Mouse (Mus musculus) megakaryocyte, adult 5-6 weeks (primary cell): ENCODE data around the gene Tldc1. TPM values are rescaled to one million over a fixed set of nuclear protein-coding genes. Genes with fewer than 3 reads are reported as not detected.

Experiments used
- ATAC-seq: 2 replicates; pipeline ENCODE4 v1.8.0; 2016; ENCODE audit warnings: mild to moderate bottlenecking, inconsistent platforms; ENCODE audit not compliant: poor library complexity, severe bottlenecking
- total RNA-seq, 2 experiments: library from RNA; stranded (forward) in 1 of 2; stranded (reverse) in 1 of 2; fragments of 153-499, 151-499 nt in 1 of 2; fragments of 221-1000, 200-1000 nt in 1 of 2; gene quantifications; 2 replicates each; pipeline versions ENCODE4 v1.2.3 to v1.2.4; 2015 to 2017

Tldc1 gene
- total RNA-seq, 2 experiments from 2014 or later, result 2.6 to 2.9 TPM

DNA sequence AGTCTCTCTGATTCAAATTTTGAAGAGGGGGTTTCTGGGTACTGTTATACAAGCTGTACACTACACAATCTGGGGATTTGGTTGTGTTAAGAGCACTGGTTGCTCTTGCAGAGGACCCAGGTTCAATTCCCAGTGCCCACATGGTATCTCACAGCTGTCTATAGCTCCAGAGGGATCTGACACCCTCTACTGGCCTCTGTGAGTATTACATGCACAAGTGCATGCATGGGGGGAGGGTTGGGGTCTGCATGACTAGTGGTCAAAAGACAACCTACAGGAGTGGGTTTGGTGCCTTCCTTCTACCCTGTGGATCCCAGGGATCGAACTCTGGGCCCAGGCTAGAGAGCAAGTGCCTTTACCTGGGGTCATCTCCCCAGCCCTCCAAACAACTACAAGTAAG is 24.4 kb upstream of the Tldc1 start:
- ATAC-seq, result no peak

DNA sequence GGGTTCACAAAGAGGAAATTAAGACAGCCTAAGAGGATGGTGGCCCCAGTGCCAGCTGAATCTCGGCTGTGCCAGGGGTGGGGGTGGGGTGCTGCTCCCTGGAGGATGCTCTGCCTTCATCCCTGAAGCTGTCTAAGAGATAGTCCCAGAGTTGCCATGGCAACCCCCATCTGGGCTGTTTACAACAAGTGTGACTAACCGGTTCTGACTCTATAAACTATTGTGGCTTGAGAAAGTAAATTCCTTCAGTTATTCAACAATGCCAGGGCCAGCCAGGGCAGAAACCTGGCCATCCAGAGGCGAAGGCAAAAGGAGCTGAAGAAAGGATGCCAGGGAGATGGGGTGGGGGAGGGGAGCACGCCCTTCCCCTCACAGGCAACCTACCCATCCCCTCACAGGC is 23.0 kb upstream of the Tldc1 start:
- ATAC-seq, result no peak

DNA sequence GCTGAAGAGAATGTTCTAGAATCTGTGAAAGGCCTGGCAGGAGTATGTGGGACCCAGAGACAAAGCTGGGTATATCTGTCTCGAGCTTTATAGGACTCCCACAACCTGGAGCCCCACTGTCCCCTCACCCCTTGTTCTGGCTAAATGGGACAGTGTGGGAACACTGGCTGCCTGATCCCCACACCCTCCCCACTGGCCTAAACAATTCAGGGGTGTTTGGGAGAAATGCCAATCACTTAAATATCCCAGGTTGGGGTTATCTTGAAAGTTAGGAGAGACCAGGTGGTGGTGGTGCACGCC is 20.7 kb upstream of the Tldc1 start:
- ATAC-seq, result no peak

DNA sequence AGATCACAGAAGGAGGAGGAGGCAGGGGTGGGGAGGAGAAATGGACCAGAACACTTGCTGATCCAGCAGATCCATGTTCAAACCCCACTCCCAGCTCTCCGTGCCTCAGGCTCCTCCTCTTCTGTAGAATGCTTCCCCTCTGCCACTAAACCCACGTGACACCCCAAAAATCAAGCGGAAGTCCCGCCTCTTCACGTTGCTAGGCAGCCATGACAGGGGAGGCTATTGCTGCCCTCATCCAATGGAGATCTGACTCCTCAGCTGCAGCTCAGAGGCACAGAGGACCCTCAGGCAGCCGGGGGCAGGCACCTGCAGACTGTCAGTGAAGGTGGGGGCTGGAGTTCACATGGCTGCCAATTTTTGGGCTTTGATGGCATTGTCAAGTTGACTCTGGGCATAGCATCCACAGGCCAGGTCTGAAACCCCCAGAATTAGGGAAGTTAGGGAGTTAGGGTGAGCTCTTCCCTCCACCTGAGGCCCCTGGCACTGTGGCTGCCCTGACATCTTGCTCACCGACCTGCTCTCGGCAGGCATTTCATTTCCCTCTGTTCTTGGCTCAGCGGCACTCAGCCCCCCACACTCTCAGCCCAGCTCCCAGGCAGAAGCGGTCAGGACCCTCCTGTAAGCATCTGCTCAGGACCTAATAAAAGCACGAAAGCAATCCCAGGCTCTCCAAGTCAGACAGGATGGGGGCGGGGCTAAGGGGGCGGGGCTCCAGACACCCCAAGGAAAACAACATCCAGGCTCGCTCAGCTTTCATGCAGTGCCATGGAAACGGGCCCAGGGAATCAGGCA is 20.2 kb upstream of the Tldc1 start:
- peak; percentile 83 for ATAC-seq

DNA sequence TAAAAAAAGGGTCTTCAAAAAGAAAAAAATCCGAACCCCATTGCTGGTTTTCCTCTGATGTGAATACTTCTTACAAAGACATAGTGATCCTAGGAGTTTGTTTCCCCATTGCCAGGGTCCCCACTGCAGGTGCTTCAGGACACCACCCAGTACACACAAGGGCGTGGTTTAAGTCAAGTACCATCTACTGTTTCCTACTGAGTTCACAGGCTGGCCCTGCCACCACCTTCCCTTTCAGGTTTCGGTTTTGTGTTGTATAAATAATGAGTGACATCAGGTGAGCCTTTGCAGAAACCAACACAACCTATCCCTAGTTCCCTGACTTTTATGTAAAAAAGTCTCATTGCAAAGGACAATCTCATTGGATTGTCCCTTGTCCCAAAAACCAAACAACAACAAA is 17.4 kb upstream of the Tldc1 start:
- no peak for ATAC-seq

DNA sequence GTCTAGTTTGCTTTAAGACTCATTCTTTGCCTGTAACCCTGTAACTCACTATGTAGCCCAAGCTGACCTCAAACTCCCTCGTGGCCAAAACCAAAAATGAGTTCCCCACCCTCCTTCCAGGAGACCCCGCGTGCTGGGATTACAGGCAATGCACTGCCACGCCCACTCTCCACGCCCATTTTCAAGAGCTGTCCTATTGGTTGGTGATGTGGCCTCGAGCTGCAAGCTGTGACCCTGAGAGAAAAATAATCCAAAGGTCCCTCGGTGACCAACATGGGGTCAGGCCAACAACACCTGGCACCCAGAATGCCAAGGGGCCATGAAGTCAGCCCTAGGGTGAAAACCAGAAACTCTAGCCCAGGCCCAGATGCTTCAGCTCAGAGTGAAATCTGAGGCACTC is 16.5 kb upstream of the Tldc1 start:
- ATAC-seq, result no peak

DNA sequence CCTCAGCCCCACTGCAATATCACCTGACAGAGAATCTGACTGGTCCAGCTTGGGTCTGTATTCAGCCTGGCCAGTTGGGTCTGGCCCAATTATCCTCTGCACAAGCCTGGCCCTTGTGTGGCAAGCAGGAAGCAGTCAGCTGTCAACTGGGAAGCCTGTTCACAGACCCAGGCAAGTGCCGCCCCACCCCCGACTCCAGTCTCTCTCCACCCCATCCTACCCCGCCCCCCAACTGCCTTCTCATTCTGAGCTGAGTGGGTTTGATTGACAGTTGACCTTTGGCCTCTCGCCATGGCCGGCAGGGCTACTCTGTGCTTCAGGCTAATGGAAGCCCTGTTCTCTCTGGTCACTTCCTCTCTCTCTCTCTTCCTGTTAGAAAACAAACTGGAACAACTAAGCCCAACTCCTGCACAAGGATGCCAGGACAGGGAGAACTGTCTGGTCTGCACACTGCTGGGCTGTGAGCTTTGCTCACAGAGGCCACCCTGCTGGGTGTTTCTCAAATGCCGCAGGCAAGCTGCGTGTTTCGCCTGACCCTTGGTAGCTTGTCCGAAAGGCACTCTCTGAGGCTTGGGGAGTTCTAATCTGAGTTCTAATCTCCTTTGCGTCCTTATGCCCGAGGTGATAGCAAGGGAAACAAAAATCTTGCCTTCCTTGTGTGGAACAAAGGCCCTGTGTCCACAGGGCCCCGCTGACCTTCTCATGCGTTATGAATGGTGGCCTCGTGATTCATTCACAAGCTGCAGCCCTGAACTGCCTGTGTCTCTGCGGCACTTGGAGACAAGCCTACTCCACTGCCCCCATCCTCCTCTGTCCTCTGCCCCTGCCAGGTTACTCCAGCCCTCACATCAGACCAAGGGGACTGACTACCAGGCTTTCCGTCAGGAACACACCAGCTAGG is 13.8 kb upstream of the Tldc1 start:
- peak; percentile 28 for ATAC-seq

DNA sequence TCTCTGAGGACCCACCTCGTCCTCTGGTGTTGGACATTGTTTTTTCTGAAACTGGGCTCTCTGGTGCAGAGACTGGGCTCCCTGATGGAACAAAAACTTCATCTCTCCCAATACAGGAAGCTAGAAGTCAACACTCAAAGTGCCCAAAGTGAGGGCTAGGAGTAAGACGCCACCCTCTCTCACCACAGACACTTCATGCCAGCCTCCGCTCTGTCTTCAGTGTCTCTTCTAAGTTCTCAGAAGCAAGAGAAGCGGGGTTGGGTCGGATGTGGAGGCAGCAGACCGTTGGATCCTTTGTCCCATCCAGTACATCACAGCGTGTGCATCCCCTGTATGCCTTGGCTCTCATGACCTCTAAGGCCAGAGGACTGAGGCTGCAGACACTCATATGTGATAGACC is 11.4 kb upstream of the Tldc1 start:
- ATAC-seq, result no peak

DNA sequence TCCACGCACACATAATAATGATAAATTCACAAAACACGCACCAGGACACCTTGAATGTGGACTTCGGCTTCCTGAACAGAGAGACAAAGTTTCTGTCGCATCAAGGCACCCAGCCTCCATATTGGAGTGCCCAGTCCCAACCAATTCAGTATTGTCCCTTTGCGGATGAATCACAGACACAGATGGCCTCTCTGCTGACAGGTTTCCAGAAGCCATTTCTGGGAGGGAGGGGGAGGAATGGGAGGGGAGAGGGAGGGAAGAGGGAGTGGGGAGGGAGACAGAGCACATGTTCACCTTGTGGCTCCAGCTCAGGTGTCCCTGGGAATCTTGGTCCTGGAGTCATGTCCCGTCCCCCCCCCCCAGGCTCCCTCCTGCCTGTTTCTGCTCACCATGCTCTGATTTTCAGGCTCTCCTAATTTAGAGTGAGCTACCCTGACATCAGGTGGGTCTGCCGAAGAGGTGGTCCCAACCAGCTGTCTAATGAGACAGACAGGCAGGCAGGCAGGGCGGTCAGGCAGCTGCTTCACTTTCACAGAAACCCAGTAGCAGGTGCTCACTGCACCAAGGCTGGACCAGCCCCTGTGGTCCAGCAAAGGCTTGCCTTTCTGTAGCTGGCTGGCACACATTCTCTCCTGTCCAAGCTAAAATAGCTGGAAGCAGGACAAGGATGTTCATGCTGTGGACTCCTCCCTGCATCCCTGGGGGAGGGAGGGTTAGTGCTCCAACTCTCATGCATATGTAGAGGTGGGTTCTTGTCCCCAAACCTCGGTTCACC is 10.6 kb upstream of the Tldc1 start:
- ATAC-seq, result no peak

DNA sequence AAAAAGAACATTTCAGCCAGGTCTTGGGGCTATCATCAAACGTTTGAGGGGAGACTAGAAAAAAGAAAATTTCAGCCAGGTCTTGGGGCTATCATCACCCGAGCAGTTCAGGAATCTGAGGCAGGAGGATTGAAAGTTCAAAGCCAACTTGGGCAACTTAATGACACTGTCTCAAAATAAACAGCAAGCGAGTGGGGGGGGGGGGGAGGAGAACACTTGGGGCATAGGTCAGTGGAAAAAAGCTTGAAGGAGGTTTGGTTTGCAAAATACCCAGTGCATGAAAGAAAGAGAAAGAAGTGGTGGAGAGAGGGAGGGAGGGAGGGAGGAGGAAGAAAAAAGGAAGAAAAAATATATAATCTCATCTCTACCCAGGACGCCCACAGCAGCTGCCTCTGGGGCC is 9.1 kb upstream of the Tldc1 start:
- no peak for ATAC-seq

DNA sequence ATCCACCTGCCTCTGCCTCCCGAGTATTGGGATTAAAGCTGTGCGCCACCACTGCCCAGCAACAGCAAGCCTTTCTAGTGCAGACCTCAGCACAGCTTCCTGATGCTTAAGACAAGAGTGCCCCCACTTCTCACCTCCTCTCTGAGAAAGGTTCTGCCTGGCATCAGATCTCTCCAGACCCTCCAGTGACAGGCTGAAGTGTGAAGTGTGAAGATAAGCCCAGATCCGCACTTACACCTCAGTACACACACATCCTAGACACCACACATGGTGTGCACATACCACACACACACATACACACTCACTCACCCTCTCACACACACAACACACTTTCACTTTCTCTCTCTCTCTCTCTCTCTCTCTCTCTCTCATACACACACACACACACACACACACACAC is 8.7 kb upstream of the Tldc1 start:
- ATAC-seq, result no peak

DNA sequence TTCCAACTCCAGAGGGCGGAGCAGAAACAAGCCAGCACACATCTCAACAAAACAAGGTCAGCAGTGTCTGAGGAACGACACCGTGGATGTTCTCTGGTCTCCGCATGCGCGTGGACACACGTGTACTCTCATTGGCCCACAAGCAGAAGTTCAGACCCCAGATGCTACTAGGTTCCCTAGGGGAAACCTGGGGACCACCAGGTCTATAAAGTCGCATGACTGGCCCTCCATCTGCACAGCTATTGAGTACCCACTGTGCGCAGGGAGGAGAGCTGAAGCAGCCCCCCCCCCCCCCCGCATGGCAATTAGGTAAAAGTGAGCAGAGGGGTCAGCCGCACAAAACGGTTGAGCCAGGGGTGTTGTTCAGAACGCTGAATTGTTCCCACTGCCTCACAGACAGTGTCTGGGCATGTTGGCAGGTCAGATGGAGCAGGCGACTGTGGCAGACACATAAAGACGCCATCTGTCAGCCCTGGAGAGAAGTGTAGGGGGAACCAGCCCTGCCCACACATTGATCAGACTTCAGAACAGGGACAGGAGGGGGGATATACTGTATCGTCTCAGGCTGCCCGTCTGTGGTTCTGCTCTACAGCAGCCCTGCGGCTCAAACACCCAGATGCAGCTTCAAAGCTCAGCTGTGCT is 7.7 kb upstream of the Tldc1 start:
- no peak for ATAC-seq

DNA sequence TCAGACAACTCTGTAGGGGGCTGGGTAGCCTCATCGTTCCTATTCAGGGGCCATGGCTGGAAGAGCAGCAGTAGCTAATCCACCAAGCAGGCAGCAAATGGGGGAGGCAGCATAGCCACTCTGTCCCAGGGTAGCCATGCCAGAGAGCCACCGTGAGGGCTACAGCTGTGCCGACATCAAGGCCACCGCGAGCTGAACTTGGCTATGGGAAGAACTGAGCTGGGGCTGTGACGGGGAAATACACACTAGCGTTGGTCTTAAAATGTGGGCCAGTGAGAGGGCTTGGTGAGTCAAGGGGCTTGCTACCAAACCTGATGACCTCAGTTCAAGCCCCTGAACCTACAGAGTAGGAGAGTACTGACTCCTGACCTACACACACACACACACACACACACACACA is 6.5 kb upstream of the Tldc1 start:
- ATAC-seq, result peak; percentile 5; the same call in 1 of the 2 replicates

DNA sequence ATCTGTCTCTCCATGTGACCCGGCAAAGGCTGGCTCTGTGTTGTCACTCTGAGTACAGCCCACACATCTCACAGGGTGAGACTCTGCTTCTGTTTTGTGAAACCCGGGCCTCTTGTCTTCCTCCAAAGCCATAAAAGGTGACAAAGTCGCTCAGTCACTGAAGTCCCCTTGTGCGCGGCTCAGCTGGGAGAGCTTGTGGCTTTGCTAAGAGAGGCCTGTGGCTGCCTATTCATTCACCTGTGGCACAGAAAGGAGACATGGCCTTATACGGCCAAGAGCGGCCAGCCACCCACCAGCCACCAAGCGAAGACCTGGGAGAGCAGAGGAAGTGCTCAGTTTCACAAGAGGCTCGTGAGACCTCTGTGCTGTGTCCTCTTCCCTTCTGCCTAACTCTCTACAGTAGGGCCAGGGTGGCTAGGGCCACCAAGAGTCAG is 5.9 kb upstream of the Tldc1 start:
- peak; percentile 77 for ATAC-seq

DNA sequence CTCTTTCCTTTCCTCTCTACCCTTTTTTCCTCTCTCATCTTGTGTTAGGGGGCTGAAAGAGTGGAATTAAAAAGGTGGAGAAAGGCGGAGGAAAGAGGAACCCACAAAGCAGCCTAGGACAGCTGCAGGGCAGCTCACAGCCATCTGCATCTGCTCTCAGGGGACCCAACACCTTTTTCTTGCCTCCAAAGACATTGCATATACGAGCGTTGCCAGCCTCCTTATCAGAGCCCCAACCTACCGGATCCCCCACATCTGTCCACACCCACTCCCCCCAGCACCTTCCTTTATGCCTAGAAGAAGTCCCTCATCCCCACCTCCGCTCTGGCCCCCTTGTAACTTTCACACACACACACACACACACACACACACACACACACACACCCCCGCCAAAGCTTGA is 5.4 kb upstream of the Tldc1 start:
- ATAC-seq, result no peak

DNA sequence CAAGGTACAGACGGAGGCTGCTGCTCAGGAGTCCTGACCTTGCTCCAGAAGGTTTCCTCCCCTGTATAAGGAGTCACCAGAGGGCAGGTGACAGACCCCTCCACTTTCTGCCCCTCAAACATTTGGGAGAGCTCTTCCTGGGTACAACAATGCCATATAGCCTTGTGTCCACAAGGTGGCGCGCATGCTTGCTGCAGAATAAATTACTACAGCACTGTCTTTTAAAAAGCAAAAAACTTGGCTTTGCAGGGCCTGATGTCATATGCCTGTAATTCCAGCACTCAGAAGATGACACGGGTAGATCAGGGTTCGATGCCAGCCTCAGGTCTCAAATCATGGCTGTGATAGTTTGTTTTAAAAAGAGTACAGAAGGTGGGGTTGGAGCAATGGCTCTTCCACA is 4.5 kb upstream of the Tldc1 start:
- ATAC-seq, result 0 out of 2 replicates have a peak, but pooled peaks have one; percentile 6

DNA sequence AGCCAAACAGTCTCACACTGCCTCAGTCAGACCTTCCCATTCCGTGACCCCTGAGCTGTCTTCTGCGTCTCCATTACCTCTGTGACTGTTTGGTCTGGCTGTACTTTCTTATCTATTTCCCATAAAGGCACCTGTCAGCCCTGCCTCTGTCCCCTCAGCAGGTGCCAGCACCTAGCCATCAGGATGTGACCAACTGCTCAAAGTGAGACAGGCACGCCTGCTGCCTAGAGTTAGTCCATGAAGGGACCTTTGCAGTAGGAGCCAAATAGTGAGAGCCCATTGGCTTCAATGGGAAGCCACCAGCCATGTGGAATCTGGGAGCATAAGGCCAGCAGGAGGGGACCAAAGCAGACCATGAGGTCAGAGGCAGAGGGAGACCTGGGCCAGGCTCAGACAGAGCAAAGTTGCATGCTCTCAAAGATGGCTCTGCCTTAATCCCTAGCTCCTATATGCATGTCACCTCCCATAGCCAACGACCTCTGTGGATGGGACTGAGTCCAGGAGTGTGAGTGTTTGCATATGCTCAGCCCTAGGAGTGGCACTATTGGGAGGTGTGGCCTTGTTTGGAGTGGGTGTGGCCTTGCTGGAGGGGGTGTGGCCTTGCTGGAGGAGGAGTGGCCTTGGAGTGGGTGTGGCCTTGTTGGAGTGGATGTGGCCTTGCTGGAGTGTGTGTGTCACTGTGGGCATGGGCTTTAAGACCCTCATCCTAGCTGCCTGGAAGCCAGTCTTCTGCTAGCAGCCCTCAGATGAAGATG is 3.0 kb upstream of the Tldc1 start:
- ATAC-seq, result no peak

DNA sequence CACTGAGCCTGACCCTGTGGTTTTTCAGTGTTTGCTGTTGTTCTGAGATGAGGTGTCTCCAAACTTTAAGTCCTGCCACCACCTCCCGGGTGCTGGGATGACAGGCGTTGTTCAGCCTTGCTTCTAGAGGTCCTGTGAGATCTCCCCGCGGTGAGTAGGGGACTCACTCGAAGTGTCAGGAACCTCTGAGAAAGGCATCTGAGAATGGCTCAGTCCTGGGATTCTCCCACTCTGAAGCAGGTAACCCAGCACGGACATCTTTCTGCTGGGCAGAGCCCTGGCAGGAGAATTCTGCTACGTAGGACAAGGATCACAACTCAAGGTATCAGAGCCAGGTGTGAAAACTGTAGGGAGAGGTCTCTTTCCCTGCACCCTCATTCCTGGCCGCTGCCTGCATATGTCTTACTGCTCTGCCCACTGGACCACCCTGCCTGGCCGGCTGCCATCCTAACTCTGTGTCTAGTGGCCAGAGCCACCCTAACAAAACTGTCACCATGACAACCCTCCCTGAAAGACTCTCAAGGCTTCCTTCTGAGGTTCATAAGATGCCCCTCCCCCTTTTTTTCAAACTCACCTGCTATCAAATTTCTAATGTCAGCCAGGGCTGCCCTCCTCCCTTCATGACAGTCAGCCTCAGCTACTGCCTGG is 2.3 kb upstream of the Tldc1 start:
- no peak for ATAC-seq

DNA sequence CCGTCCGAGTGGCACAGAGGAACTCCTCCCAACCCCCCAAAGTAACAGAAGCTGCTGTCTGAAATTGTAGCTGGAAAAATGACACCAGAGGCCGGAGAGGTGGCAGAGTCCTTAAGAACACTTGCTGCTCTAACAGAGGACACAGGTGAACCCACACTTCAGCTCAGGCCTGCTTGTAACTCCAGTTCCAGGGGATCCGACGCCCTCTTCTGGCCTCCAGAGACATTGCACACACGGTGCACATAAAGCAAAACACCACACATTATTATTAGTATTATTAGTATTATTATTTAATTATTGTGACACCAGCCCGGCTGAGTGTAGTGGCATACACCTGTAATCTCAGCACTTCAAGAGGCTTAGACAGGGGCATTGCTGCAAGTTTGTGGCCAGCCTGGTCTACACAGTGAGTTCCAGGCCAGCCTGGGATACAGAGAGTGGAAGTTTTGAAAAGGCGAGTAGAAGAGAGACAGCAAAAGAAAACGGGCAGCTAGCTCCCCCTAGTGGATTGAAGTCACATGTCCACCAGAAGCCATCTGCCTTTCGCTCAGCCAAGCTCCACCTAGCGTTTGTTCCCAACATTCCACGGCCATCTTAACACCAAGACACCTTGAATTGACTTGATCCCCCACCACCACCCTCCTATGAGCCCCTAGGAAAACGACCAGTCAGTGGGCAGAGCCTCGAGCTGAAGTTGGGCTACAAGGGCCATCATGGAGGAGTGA is 959 bp upstream of the Tldc1 start:
- peak; percentile 51 for ATAC-seq
